Mouse (Mus musculus): Measurements from ENCODE around the gene Zbtb20.
A peak's percentile ranks its signal among the peaks of the same experiment; 100 is the strongest.

The Zbtb20 gene

GRCm38 (mm10) chr16:43400949-43401348, 525.3 kb downstream of the Zbtb20 start:
- H3K36me3 ChIP-seq (ENCODE audit: control insufficient read depth, insufficient read depth, low read length, poor library complexity, severe bottlenecking): no peaks in the 10 kb centered on the region
- no peak for DNase-seq (ENCODE audit: low read depth, low spot score)
- H3K27me3 ChIP-seq (ENCODE audit: control insufficient read depth, insufficient read depth, low read length, poor library complexity, severe bottlenecking): no peaks in the 10 kb centered on the region

GRCm38 (mm10) chr16:43402888-43403287, 527.2 kb downstream of the Zbtb20 start:
- no peaks in the 10 kb centered on the region for H3K27me3 ChIP-seq (ENCODE audit: control insufficient read depth, insufficient read depth, low read length, poor library complexity, severe bottlenecking)
- no peak for DNase-seq (ENCODE audit: low read depth, low spot score)
- no peaks in the 10 kb centered on the region for H3K36me3 ChIP-seq (ENCODE audit: control insufficient read depth, insufficient read depth, low read length, poor library complexity, severe bottlenecking)

GRCm38 (mm10) chr16:43405089-43405488, 529.4 kb downstream of the Zbtb20 start:
- no peak for DNase-seq (ENCODE audit: low read depth, low spot score)
- Histone ChIP-seq H3K27me3 (ENCODE audit: control insufficient read depth, insufficient read depth, low read length, poor library complexity, severe bottlenecking) (no peaks in the 10 kb centered on the region), H3K36me3 (ENCODE audit: control insufficient read depth, insufficient read depth, low read length, poor library complexity, severe bottlenecking) (no peaks in the 10 kb centered on the region)

GRCm38 (mm10) chr16:43407594-43408142, 532.0 kb downstream of the Zbtb20 start:
- no peaks in the 10 kb centered on the region for H3K36me3 ChIP-seq (ENCODE audit: control insufficient read depth, insufficient read depth, low read length, poor library complexity, severe bottlenecking)
- no peak for DNase-seq (ENCODE audit: low read depth, low spot score)
- no peaks in the 10 kb centered on the region for H3K27me3 ChIP-seq (ENCODE audit: control insufficient read depth, insufficient read depth, low read length, poor library complexity, severe bottlenecking)

GRCm38 (mm10) chr16:43408622-43409021, 532.9 kb downstream of the Zbtb20 start:
- H3K27me3 ChIP-seq (ENCODE audit: control insufficient read depth, insufficient read depth, low read length, poor library complexity, severe bottlenecking): no peaks in the 10 kb centered on the region
- no peaks in the 10 kb centered on the region for H3K36me3 ChIP-seq (ENCODE audit: control insufficient read depth, insufficient read depth, low read length, poor library complexity, severe bottlenecking)
- DNase-seq (ENCODE audit: low read depth, low spot score): no peak

- Histone ChIP-seq H3K27me3 (ENCODE audit: control insufficient read depth, insufficient read depth, low read length, poor library complexity, severe bottlenecking) (no peaks in the 10 kb centered on the region), H3K36me3 (ENCODE audit: control insufficient read depth, insufficient read depth, low read length, poor library complexity, severe bottlenecking) (no peaks in the 10 kb centered on the region)
- DNase-seq (ENCODE audit: low read depth, low spot score): peak; percentile 62
These were observed 533.6 kb downstream of the Zbtb20 start for GRCm38 (mm10) chr16:43409108-43409909.

- peak; percentile 29 for DNase-seq (ENCODE audit: low read depth, low spot score)
- H3K36me3 ChIP-seq (ENCODE audit: control insufficient read depth, insufficient read depth, low read length, poor library complexity, severe bottlenecking): no peaks in the 10 kb centered on the region
- H3K27me3 ChIP-seq (ENCODE audit: control insufficient read depth, insufficient read depth, low read length, poor library complexity, severe bottlenecking): no peaks in the 10 kb centered on the region
These were observed 534.4 kb downstream of the Zbtb20 start for GRCm38 (mm10) chr16:43409910-43410612.

- no peaks in the 10 kb centered on the region for H3K36me3 ChIP-seq (ENCODE audit: control insufficient read depth, insufficient read depth, low read length, poor library complexity, severe bottlenecking)
- DNase-seq (ENCODE audit: low read depth, low spot score): no peak
- no peaks in the 10 kb centered on the region for H3K27me3 ChIP-seq (ENCODE audit: control insufficient read depth, insufficient read depth, low read length, poor library complexity, severe bottlenecking)
These were observed 534.9 kb downstream of the Zbtb20 start for GRCm38 (mm10) chr16:43410613-43410974.

GRCm38 (mm10) chr16:43415864-43416263, 540.2 kb downstream of the Zbtb20 start:
- no peaks in the 10 kb centered on the region for H3K36me3 ChIP-seq (ENCODE audit: control insufficient read depth, insufficient read depth, low read length, poor library complexity, severe bottlenecking)
- no peaks in the 10 kb centered on the region for H3K27me3 ChIP-seq (ENCODE audit: control insufficient read depth, insufficient read depth, low read length, poor library complexity, severe bottlenecking)
- no peak for DNase-seq (ENCODE audit: low read depth, low spot score)

GRCm38 (mm10) chr16:43419923-43420322, 544.2 kb downstream of the Zbtb20 start:
- DNase-seq (ENCODE audit: low read depth, low spot score): no peak
- H3K27me3 ChIP-seq (ENCODE audit: control insufficient read depth, insufficient read depth, low read length, poor library complexity, severe bottlenecking): no peaks in the 10 kb centered on the region
- no peaks in the 10 kb centered on the region for H3K36me3 ChIP-seq (ENCODE audit: control insufficient read depth, insufficient read depth, low read length, poor library complexity, severe bottlenecking)

GRCm38 (mm10) chr16:43428955-43429354, 553.3 kb downstream of the Zbtb20 start:
- H3K36me3 ChIP-seq (ENCODE audit: control insufficient read depth, insufficient read depth, low read length, poor library complexity, severe bottlenecking): no peaks in the 10 kb centered on the region
- no peak for DNase-seq (ENCODE audit: low read depth, low spot score)
- no peaks in the 10 kb centered on the region for H3K27me3 ChIP-seq (ENCODE audit: control insufficient read depth, insufficient read depth, low read length, poor library complexity, severe bottlenecking)

- Histone ChIP-seq H3K36me3 (ENCODE audit: control insufficient read depth, insufficient read depth, low read length, poor library complexity, severe bottlenecking) (no peaks in the 10 kb centered on the region), H3K27me3 (ENCODE audit: control insufficient read depth, insufficient read depth, low read length, poor library complexity, severe bottlenecking) (no peaks in the 10 kb centered on the region)
- no peak for DNase-seq (ENCODE audit: low read depth, low spot score)
These were observed 554.3 kb downstream of the Zbtb20 start for GRCm38 (mm10) chr16:43430030-43430429.

GRCm38 (mm10) chr16:43431514-43432371, 556.1 kb downstream of the Zbtb20 start:
- Histone ChIP-seq H3K36me3 (ENCODE audit: control insufficient read depth, insufficient read depth, low read length, poor library complexity, severe bottlenecking) (no peaks in the 10 kb centered on the region), H3K27me3 (ENCODE audit: control insufficient read depth, insufficient read depth, low read length, poor library complexity, severe bottlenecking) (no peaks in the 10 kb centered on the region)
- no peak for DNase-seq (ENCODE audit: low read depth, low spot score)

- H3K36me3 ChIP-seq (ENCODE audit: control insufficient read depth, insufficient read depth, low read length, poor library complexity, severe bottlenecking): no peaks in the 10 kb centered on the region
- no peaks in the 10 kb centered on the region for H3K27me3 ChIP-seq (ENCODE audit: control insufficient read depth, insufficient read depth, low read length, poor library complexity, severe bottlenecking)
- DNase-seq (ENCODE audit: low read depth, low spot score): peak; percentile 19
These were observed 559.3 kb downstream of the Zbtb20 start for GRCm38 (mm10) chr16:43434941-43435340.

Data from splenic B cell, adult 2 months (primary cell).